Mouse (Mus musculus): ENCODE results near the gene Lrig1. TPM values are rescaled to one million over a fixed set of nuclear protein-coding genes. Genes with fewer than 3 reads are reported as not detected.

Gene Lrig1
- polyA plus RNA-seq, 1 experiment from 2014 or later: 28.9 TPM

DNA sequence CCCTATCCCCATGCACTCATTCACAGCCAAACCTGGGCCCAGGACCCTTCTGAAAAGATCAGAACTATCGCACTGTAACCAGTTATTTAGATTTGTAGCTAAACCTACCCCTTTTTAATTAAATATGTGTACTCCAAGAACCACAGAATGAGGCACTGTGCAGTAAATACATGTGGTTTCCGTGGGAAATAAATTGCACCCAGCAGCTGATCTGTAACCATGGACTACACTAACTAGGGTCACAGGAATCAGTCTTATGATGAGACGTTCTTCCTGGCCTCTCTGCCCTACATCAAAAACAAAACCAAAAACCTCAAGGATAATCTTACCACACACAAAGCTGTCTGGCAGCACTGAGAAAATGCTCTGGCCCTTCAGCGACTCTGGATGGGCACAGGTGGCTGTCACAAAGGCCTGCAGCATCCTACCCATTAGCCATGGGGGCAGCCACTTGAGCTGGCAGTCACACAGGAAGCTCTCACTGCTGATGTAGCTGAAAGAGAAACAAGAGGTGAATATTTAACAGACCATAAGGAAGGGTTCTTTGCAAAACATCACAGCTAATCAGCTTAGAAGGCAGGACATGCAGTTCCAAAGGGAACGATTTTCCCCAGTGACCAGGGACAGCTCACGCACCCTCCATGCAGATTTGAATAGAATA is 86.6 kb downstream of the Lrig1 start:
- Histone ChIP-seq H3K36me3 (peaks cover 89% of the 10 kb centered on the region), H3K9me3 (replicated peaks) (no peaks in the 10 kb centered on the region), H3K4me1 (no peaks in the 10 kb centered on the region), H3K27me3 (no peaks in the 10 kb centered on the region), H3K4me2 (replicated peaks) (no peak overlapping the region), H3K4me3 (replicated peaks) (no peak overlapping the region), H3K27ac (replicated peaks) (0 out of 2 replicates have a peak overlapping the region, but pooled peaks have one; percentile 22), H3K9ac (no peak overlapping the region)
- WGBS: 57% methylated on average over 6 of the region's 6 CpGs
- no peak for ATAC-seq (ENCODE audit: insufficient number of reproducible peaks, low FRiP score, low TSS enrichment, low read depth)

GRCm38 (mm10) chr6:94604546-94604945 is 95.4 kb downstream of the Lrig1 start:
- Histone ChIP-seq H3K4me2 (replicated peaks) (no peak overlapping the region), H3K9ac (no peak overlapping the region), H3K9me3 (replicated peaks) (no peaks in the 10 kb centered on the region), H3K4me3 (replicated peaks) (no peak overlapping the region), H3K36me3 (peaks cover 61% of the 10 kb centered on the region), H3K4me1 (peaks cover 23% of the 10 kb centered on the region), H3K27ac (replicated peaks) (peak overlapping the region; percentile 66; the same call in 1 of the 2 replicates), H3K27me3 (no peaks in the 10 kb centered on the region)
- 74% methylated on average over 2 of the region's 2 CpGs for WGBS
- ATAC-seq (ENCODE audit: insufficient number of reproducible peaks, low FRiP score, low TSS enrichment, low read depth): no peak

- WGBS: 20% methylated on average over 3 of the region's 3 CpGs
- peak; percentile 67; the same call in 1 of the 2 replicates for ATAC-seq (ENCODE audit: insufficient number of reproducible peaks, low FRiP score, low TSS enrichment, low read depth)
Measured at GRCm38 (mm10) chr6:94604072-94604471, 95.9 kb downstream of the Lrig1 start.

GRCm38 (mm10) chr6:94601811-94602210 is 98.1 kb downstream of the Lrig1 start:
- no peak for ATAC-seq (ENCODE audit: insufficient number of reproducible peaks, low FRiP score, low TSS enrichment, low read depth)
- H3K9me3 ChIP-seq (replicated peaks): no peaks in the 10 kb centered on the region
- no peak overlapping the region for H3K4me3 ChIP-seq (replicated peaks)
- H3K4me2 ChIP-seq (replicated peaks): no peak overlapping the region
- WGBS: 56% methylated on average over 5 of the region's 5 CpGs
- H3K27ac ChIP-seq (replicated peaks): no peak overlapping the region
- no peak overlapping the region for H3K9ac ChIP-seq
- H3K27me3 ChIP-seq: no peaks in the 10 kb centered on the region
- H3K4me1 ChIP-seq: peaks cover 26% of the 10 kb centered on the region
- peaks cover 34% of the 10 kb centered on the region for H3K36me3 ChIP-seq

More at GRCm38 (mm10) chr6:94604072-94604471, 95.9 kb downstream of the Lrig1 start:
- H3K9me3 ChIP-seq (replicated peaks): no peaks in the 10 kb centered on the region
- no peak overlapping the region for H3K9ac ChIP-seq
- H3K36me3 ChIP-seq: peaks cover 56% of the 10 kb centered on the region
- H3K4me3 ChIP-seq (replicated peaks): no peak overlapping the region
- H3K4me2 ChIP-seq (replicated peaks): no peak overlapping the region
- no peaks in the 10 kb centered on the region for H3K27me3 ChIP-seq
- peak overlapping the region; percentile 67; the same call in 1 of the 2 replicates for H3K27ac ChIP-seq (replicated peaks)
- H3K4me1 ChIP-seq: peaks cover 23% of the 10 kb centered on the region

DNA sequence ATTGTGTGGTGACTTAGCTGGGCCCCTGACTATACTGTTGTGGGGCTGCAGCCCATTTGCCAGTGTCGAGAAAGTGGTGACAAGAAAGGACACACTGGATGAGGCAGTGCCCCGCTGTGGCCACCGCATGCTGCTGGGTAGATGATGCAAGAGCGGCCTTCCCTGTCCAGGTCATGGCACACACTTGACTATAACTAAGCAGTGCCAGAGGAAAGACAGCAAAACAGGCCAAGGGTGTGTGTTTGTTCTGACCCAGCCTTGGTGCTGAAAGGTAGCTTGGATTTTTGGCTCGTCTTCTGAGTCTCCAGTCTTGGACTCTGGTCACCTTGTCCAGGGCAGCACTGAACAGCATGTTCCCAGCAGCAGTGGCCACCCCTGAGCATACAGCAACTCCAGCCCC is 98.9 kb downstream of the Lrig1 start:
- Histone ChIP-seq H3K9me3 (replicated peaks) (no peaks in the 10 kb centered on the region), H3K9ac (no peak overlapping the region), H3K27me3 (no peaks in the 10 kb centered on the region), H3K4me2 (replicated peaks) (no peak overlapping the region), H3K36me3 (peaks cover 27% of the 10 kb centered on the region), H3K4me1 (peaks cover 27% of the 10 kb centered on the region), H3K27ac (replicated peaks) (no peak overlapping the region), H3K4me3 (replicated peaks) (no peak overlapping the region)
- 81% methylated on average over 5 of the region's 5 CpGs for WGBS
- ATAC-seq (ENCODE audit: insufficient number of reproducible peaks, low FRiP score, low TSS enrichment, low read depth): no peak

GRCm38 (mm10) chr6:94599016-94599415 is 100.9 kb downstream of the Lrig1 start:
- WGBS: 86% methylated on average over 13 of the region's 13 CpGs
- Histone ChIP-seq H3K4me1 (peaks cover 35% of the 10 kb centered on the region), H3K4me3 (replicated peaks) (no peak overlapping the region), H3K27me3 (no peaks in the 10 kb centered on the region), H3K4me2 (replicated peaks) (no peak overlapping the region), H3K9me3 (replicated peaks) (no peaks in the 10 kb centered on the region), H3K27ac (replicated peaks) (no peak overlapping the region), H3K36me3 (peaks cover 14% of the 10 kb centered on the region; the same call in 1 of the 2 replicates), H3K9ac (no peak overlapping the region)
- no peak for ATAC-seq (ENCODE audit: insufficient number of reproducible peaks, low FRiP score, low TSS enrichment, low read depth)

DNA sequence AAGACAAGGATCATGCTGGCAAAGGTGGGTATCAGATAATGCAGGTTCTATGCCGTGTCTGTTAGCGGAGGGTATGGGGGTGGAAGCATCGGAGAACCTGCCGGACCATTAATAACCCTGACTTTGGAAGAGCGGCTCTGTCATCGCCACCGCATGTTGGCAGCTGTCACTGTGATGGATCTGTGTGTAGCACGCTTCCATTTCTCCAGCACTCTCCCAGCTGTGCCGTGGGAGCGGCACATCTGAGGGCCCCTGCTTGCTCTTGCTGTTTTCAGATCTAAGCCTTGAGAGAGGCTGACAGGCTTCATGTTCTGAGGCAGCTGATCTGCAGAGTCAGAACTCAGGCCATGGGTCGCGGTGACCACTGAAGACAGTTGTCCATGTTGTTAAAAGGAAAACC is 101.5 kb downstream of the Lrig1 start:
- H3K27me3 ChIP-seq: no peaks in the 10 kb centered on the region
- no peaks in the 10 kb centered on the region for H3K9me3 ChIP-seq (replicated peaks)
- no peak for ATAC-seq (ENCODE audit: insufficient number of reproducible peaks, low FRiP score, low TSS enrichment, low read depth)
- H3K36me3 ChIP-seq: peaks cover 10% of the 10 kb centered on the region; the same call in 1 of the 2 replicates
- WGBS: 68% methylated on average over 12 of the region's 12 CpGs
- no peak overlapping the region for H3K27ac ChIP-seq (replicated peaks)
- peaks cover 31% of the 10 kb centered on the region for H3K4me1 ChIP-seq
- no peak overlapping the region for H3K4me2 ChIP-seq (replicated peaks)
- no peak overlapping the region for H3K4me3 ChIP-seq (replicated peaks)
- no peak overlapping the region for H3K9ac ChIP-seq

DNA sequence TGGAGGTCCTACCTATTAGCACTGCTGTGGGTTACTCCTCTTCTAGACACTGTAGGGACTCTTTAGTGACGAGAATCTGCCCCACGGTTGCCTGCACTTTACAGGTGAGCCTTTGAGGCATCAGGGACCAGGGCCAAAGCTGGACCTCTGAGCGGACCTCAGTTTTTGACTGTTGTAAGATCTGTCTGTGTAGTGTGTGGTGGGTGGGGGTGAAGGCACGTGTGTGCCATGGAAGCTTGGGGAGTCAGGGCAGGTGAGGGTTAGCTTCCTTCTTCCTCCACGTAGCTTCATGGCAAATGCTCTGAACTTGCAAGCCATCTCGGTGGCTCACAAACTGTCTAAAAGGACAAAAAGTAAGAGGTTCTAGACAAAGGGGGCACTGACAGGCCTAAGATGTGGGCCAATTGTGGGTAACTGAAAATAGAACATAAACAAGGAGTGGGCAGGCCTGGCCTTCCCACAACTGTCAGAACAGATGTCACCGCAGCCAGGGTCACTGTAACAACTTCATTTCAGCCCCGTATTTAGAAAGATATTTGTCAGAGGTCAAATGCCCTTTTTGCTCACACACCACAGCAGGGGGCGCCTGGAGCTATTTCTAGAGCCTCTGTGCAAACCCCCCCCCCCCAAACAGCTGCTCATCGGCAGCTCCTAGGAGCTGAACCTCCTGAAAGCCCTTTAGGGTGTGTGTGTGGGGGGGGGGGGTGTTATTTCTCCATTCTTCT is 103.0 kb downstream of the Lrig1 start:
- H3K27me3 ChIP-seq: no peaks in the 10 kb centered on the region
- no peaks in the 10 kb centered on the region for H3K9me3 ChIP-seq (replicated peaks)
- H3K4me1 ChIP-seq: peaks cover 40% of the 10 kb centered on the region
- 0 out of 2 replicates have a peak, but pooled peaks cover 5% of the 10 kb centered on the region for H3K36me3 ChIP-seq
- no peak overlapping the region for H3K9ac ChIP-seq
- WGBS: 64% methylated on average over 10 of the region's 10 CpGs
- 0 out of 2 replicates have a peak overlapping the region, but pooled peaks have one; percentile 11 for H3K27ac ChIP-seq (replicated peaks)
- H3K4me3 ChIP-seq (replicated peaks): no peak overlapping the region
- no peak overlapping the region for H3K4me2 ChIP-seq (replicated peaks)
- no peak for ATAC-seq (ENCODE audit: insufficient number of reproducible peaks, low FRiP score, low TSS enrichment, low read depth)

DNA sequence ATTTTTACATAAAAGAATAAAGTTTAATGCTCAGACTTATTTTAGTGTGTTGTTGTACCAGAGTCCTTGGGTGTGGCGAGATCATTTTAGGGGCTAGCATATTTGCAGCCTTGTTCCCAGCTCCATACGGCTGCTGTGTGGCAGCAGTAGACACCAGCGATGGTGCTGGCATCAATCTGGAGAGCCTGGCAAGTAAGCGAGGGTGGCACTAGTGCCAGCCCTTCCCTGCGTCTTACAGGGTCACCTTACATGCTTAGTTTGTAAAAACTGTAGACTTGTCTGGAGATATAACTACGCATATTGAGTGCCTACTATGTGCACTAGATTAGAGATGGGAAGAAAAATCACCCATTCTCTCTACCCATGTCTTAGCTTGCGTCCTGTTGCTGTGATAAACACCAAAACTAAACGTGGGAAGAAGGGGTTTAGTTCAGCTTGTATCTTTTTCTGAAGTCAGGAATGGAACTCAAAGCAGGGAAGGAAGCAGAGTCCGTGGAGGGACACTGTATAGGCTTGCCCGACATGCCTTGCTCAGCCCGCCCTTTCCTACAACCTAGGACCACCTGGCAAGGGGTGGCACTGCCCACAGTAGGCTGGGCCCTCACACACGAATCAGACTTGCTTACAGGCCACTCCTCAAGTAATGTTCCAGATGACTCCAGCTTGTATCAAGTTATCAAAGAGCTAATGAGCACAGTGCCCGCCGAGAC is 103.8 kb downstream of the Lrig1 start:
- Histone ChIP-seq H3K9me3 (replicated peaks) (no peaks in the 10 kb centered on the region), H3K4me2 (replicated peaks) (no peak overlapping the region), H3K4me1 (peaks cover 36% of the 10 kb centered on the region), H3K27ac (replicated peaks) (0 out of 2 replicates have a peak overlapping the region, but pooled peaks have one; percentile 11), H3K27me3 (no peaks in the 10 kb centered on the region), H3K9ac (no peak overlapping the region), H3K36me3 (0 out of 2 replicates have a peak, but pooled peaks cover 5% of the 10 kb centered on the region), H3K4me3 (replicated peaks) (no peak overlapping the region)
- ATAC-seq (ENCODE audit: insufficient number of reproducible peaks, low FRiP score, low TSS enrichment, low read depth): no peak
- 80% methylated on average over 14 of the region's 14 CpGs for WGBS

- whole genome bisulfite sequencing: 68% methylated on average over 5 of the region's 5 CpGs
- Histone ChIP-seq H3K4me3 (replicated peaks) (no peak overlapping the region), H3K4me1 (peaks cover 33% of the 10 kb centered on the region), H3K27me3 (no peaks in the 10 kb centered on the region), H3K4me2 (replicated peaks) (no peak overlapping the region), H3K9me3 (replicated peaks) (no peaks in the 10 kb centered on the region), H3K27ac (replicated peaks) (no peak overlapping the region), H3K36me3 (no peaks in the 10 kb centered on the region), H3K9ac (no peak overlapping the region)
- no peak for ATAC-seq (ENCODE audit: insufficient number of reproducible peaks, low FRiP score, low TSS enrichment, low read depth)
Measured at GRCm38 (mm10) chr6:94595206-94595605, 104.8 kb downstream of the Lrig1 start.

GRCm38 (mm10) chr6:94594711-94595110 is 105.2 kb downstream of the Lrig1 start:
- no peak for ATAC-seq (ENCODE audit: insufficient number of reproducible peaks, low FRiP score, low TSS enrichment, low read depth)

More at GRCm38 (mm10) chr6:94594711-94595110, 105.2 kb downstream of the Lrig1 start:
- 59% methylated on average over 11 of the region's 11 CpGs for WGBS
- H3K27ac ChIP-seq (replicated peaks): no peak overlapping the region
- no peak overlapping the region for H3K4me3 ChIP-seq (replicated peaks)
- H3K9me3 ChIP-seq (replicated peaks): no peaks in the 10 kb centered on the region
- no peak overlapping the region for H3K9ac ChIP-seq
- H3K27me3 ChIP-seq: no peaks in the 10 kb centered on the region
- H3K4me1 ChIP-seq: peaks cover 33% of the 10 kb centered on the region
- H3K4me2 ChIP-seq (replicated peaks): no peak overlapping the region
- no peaks in the 10 kb centered on the region for H3K36me3 ChIP-seq

All from embryonic facial prominence, embryonic 15.5 days (tissue).